Mouse (Mus musculus): Measurements from ENCODE around the gene Rnd2.
"Not testable (repeated sequence)": the region's sequence is repeated elsewhere in the genome, so short reads cannot be mapped to it uniquely, and the experiment has no call there.

The Rnd2 gene

DNA sequence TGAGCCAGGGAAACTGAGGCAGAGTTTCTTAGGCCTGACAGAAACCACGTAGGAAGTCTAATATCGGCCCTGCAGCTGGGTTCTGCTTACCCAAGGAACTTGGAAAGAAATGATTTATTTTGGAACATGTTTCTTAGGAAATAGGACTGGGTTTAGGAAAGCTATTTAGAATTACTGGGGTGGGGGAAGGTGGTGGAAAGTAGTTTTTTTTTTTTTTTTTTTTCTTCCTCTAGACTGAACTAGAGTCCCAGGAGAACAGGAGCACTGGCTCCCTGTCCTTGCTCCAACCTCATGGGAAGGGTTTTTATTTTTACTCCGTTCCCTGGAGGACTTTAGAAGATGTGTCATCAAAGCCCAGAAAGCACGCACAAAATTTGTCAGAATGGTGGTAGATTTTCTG lies 4.4 kb downstream of the Rnd2 start:
- no peak for DNase-seq

DNA sequence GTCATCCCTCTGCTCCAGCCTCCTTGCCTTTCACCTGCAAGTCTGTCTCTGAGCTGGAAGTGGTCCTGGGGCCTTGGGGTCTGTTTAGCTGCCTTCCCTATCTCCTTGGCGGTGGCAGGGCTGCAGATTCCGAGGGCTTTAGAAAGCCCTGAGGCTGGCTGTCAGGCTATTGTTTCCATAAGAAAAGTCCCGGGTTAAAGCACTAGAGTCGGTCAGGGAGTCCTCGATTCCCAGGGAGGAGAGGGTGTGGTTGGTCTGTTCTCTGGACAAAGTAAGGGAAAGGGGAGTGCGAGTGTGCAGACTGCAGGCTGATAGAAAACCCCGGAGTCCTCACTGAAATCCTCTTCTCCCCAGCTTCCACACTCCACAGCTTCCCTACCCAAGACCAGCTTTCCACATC lies 5.4 kb downstream of the Rnd2 start:
- no peak for DNase-seq

DNA sequence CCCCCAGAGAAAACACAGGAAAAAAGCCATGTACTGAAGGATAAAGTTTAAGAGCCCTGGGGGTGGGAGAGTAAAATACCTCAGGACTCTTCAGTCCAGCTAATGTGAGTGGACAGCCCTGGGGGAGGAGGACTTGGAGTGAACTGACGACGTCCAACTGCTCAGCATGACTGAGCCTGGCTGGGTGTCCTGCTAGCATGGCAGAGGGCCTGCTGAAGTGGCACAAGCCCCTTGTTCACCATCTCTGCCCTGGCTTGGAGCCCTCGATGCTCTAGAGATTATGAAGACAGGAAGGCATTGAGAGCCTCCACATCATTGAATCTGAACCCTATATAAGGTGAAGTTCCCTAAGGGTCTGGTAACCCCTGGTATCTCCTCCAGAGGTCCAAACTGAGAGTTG lies 7.1 kb downstream of the Rnd2 start:
- no peak for DNase-seq

DNA sequence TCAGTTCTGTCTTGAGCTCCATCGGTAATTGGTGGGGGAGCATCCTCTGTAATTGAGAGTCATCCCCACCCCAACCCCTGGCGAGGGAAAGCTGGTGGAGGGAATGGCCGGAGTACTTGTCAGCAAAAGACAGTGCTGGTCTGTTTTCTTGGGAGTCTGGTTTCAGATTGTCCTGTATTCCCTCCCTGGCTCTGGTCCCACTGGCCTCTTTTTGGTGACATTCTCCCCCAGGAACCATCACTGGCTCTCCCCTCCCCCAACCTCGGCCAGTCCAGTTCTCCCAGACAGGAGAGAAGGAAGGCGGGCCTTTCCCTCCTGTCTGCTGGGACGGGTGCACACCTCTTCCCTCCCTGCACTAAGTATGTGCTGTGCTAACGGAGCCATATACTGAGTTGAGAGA lies 7.5 kb downstream of the Rnd2 start:
- no peak for DNase-seq

DNA sequence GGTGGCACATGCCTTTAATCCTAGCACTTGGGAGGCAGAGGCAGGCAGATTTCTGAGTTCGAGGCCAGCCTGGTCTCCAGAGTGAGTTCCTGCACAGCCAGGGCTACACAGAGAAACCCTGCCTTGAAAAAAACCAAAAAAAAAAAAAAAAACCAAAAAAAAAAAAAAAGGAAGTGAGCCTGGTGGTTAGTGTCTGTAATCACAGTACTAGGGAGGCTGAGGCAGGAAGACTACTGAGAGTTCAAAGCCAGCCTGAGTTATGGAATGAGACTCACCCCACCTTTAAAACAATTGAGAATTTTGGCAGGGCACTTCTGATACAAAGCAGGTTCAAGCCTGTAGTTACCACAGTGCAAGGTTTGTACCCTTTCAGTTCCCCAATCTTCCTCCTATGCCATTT lies 8.9 kb downstream of the Rnd2 start:
- DNase-seq: not testable (repeated sequence)

DNA sequence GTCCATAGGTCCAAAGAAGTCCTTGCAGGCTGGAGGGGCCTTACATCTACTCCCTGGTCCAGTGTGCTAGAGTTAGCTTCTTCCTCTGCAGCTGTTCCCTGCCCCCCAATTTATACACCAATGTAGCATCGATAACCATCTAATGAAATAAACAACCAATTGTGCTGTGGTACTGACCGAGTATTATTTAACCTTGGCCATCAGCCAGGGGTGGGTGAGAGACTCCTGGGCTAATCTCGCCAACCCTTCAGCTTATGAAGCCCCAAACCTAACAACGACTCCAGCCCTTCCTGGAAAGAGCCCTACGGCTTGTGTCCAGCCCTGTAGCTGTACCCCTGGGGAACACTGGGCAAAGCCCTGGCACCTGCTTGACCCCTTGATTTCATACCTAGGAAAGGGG lies 9.5 kb downstream of the Rnd2 start:
- DNase-seq: no peak

DNA sequence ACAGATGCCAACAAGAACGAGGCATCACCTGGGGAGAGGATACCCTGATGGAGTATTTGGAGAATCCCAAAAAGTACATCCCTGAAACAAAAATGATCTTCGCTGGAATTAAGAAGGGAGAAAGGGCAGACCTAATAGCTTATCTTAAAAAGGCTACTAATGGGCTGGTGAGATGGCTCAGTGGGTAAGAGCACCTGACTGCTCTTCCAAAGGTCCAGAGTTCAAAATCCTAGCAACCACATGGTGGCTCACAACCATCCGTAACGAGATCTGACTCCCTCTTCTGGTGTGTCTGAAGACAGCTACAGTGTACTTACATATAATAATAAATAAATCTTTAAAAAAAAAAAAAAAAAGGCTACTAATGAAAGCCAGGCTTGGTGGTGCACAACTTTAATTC lies 11.6 kb downstream of the Rnd2 start:
- not testable (repeated sequence) for DNase-seq

DNA sequence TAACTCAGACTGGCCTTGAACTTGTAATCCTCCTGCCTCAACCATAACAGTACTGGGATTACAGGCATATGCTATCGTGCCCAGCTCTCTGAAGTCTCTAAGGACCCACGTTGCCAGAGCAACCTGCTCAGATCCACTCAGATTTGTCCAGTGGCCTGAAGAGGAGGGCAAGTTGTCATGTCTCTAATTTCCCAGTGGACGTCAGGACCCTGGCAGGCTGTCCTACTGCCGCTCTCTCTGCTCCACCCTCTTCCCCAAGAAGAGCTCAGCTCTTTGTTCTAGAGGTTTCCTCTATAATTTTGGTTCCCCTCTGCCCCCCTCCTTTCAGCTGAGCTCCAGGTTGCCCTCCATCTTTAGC lies 12.4 kb downstream of the Rnd2 start:
- DNase-seq: no peak

DNA sequence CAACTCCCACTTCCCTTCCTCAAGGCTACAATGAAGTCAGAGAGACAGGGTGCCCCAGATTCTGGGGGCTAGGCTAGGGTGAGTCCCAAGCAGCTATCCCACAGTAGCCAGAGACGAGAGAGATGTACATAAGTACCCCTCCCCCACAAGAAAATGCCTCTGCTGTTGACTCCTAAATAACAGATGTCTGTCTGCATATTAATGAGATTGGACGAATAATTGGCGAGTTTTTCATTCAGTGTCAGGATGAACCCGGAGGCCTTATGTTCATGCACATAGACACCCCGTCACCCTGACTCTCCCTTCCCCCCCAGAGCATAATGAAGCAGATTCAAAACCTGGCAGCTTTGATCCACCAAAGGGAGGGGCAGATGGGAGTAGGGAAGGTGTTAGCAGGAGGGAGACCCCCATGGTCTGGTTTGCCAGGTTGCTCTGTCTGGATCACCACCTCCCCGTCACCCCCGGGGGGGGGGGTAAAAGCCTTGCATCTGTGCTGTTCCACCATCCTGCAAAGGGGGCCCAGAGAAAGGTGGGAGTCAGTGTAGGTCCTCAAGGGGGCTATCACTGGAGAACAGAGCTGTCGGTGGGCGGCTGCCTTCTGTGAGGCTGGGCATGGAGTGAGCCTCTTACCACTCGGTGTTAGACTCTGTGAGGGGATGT lies 12.9 kb downstream of the Rnd2 start:
- no peak for DNase-seq

DNA sequence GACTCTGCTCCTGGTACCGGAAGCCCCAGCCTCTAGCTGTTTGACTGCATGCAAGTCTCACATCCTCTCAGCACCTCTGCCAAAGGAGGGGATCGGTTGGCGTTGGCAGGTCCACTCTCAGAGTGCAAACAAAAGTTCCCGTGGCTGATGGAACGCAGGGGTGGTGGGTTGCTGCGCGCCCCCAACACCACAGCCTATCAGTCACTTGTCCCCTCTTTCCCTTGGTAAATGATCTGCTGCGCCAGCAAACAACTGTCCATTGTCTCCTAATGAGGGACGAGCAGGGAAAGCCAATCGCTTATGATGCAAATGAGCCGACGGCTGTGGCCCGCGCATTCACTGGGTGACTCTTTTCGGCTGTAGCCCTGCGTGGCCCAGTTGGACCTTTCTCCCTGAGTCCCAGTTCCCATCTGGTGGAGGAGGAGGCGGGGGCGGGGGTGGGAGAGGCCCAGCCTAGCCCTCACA lies 14.4 kb downstream of the Rnd2 start:
- DNase-seq: no peak

DNA sequence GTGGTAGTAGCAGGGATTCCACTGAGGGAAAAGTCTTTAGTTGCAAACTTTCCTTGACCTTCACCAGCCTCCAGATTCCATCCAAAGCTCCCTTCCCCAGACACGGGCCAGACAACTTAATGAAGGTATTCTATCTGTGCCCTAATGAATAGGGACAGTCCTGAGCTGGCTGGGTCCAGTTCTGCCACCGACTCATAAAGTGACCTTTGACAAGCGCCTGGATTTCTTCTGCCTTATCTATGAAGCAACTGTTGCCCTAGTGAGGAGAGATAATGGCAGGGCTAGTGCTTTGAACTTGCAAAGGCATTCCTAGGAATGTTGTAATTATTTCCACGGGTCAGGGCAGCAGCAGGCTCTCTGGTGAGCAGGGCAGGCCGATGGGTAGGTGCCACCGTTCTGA lies 16.1 kb downstream of the Rnd2 start:
- no peak for DNase-seq

DNA sequence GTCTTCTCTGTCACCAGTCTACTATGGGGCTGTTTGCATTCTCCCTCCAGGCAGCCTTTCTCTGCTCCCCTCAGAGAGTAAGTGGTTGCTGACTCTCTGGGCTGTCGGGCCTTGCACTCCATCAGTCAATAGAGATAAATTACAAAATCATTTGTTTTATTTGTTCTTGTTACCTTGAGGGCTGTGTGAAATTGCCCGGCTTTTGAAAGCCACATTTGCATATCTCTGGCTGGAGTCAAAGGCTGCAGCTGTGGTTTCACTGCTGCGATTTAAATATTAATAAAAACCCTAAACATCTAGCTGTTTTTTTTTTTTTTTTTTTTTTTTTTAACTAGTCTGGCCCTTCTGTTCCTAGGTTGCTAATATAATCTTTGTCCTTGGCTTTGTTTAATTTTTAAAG lies 19.0 kb downstream of the Rnd2 start:
- DNase-seq: no peak

DNA sequence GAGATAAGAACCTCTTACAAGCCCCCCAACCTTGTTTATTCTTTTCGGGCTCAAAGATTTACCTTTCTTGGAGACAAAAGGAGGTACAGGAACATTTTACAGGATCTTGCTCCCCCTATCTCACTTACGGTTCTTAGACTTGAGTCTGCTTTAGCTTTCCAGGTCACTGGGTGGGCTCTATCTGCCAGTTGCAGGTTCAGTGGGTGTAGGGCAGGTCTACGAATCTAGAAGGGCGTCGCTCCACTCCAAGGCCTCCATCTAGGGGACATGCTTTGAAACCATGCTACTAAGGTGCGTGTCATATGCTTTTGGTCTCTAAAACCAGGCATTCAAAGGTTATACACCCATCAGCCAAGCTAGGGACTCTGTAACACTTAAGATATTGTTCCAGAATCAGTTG lies 19.4 kb downstream of the Rnd2 start:
- DNase-seq: no peak

DNA sequence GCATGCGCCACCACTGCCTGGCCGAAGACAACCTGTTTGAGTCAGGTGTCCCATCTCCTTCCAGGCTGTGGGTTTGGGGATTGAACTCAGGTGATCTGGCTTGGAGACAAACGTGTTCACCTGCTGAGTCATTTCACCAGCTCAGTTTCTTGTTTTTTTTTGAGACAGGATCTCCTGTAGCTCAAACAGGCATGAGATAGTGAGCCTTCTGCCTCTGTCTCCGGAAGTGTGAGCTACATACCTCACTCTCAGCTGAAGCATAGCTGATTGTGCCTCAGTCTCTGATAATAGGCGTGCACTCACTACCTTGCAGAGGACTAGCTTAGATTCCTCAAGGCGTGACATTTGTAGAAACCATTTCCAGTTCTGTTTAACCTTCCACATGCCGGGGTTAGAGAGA lies 20.0 kb downstream of the Rnd2 start:
- no peak for DNase-seq

DNA sequence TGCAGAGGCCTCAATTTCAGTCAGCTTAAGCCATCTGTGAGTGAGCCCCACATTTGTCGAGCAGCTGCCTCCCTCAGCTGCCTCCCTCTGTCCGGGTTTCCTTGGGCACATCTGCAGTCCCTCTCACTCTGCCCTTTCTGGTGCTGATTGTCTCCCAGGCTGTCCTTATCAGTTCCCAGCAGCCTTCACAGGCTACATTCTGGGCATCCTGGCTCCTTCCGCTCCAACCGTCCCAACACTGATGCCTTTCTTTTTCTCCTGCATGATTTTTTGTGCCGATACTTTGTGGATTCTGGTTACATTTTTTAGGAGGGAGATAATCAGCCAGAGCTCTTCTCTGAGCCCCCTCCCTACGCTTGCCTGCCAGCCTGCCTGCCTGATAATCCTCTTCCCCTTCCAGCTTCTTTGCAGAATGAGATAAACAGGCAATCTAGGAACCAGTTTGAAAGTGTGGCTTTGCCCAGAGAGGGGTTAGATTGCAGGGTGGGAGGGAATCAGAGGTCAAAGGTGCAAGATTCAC lies 20.8 kb downstream of the Rnd2 start:
- DNase-seq: no peak

DNA sequence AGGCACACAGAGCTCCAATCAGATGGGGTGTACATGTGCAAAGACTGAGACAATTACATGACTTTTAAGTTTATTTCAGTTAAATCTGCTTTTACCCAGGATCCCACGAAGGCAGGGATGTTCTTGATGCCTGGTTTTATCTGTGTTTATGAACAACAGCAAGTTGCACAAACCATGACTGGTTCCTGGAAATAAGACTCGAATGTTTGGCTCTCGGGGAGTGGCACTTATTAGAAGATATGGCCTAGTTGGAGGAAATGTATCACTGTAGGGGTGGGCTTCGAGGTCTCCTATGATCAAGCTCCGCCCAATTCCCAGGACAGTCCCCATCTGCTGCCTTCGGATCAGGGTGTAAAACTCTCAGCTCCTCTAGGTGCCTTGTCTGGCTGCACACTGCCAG lies 21.3 kb downstream of the Rnd2 start:
- DNase-seq: no peak

DNA sequence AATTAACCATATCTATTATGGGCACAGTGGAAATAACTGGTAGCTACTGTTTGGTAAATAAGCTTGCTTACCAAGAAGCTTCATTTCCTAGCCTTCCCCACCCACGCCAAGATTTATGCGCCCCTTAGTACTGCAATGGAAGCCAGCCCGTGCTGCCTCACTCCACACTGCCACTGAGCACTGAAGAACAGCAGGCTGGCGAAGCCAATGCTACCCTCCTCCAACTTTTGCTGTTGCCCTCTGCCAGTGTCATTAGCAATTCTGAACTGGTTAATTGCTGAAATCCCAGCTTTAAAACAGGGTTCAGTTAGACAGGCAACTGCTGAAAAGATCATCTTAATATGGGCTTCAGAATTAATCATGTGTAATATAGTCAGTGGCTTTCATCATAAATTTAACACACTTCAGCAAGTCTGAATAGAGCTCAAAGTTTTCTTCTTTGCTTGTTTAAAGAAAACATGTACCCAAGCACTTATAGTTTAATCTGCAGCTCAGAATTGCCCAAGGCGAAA lies 41.5 kb downstream of the Rnd2 start:
- no peak for DNase-seq

DNA sequence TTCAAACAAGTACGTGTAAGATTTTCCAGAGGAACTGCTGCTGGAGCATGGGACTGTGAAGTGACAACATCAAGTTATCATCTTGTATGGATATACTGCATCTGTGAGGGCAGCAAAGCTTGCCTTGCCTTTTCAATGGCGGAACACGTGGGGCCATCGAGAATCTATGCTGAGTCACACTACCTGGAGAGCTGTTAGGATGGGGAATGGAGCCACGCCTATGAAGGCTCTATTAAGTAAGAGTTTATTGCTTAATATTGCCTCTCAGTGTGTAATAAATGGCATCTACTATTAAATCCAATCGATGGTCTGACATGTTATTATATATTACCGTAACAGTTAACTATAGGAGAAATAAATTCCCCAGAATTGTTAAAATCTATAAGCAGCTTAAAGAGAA lies 42.3 kb downstream of the Rnd2 start:
- DNase-seq: no peak

DNA sequence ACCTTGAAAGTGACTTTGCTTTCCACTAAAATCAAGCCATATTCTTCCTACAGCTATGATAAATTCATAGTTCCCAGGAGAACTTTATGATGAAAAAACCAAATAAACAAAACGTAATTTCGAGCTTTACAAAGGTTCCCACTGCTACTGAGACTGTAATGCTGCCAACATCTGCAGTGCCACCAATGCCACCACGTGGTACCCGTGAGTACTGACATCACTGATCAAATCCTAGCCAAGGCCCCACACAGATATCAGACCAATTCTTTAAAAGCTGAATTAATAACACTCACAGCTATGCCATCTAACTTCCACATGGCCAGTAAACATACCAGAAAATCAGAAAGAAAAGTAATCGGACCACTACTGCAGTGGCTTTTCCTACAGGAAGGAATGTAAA lies 54.1 kb downstream of the Rnd2 start:
- no peak for DNase-seq

DNA sequence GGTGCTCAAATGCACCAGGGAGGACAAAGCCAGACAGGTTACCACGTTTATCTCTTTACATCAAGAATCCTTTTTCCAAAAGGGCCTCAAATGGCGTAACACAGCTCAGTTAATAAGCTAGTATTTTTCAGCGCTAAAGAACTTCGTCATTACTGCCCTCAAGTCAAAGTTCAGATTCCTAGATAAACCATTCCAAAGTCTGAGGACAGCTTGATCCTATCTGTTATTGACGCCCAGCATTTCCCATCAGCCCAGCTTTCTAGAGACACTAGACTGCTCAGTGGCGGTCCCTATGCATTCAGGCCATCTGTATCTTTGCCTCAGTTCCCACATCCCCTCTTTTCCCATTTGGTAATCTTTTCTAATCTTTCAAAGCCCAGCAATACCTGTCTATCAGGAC lies 54.6 kb downstream of the Rnd2 start:
- DNase-seq: no peak

Data from kidney, postnatal 10 days (tissue).